ENCODE assay signal across 15 mouse cellular contexts in genomic region chr5:107759121-107759520, GRCm38 (mm10). TPM values are rescaled to one million over a fixed set of nuclear protein-coding genes. Genes with fewer than 3 reads are reported as not detected.
DNase-seq lines count a peak whose midpoint lies in the region; ATAC-seq lines count a peak whose summit lies in the region.
"Had no signal": no experiment of that assay in that cellular context is flagged by ENCODE, and none has a peak within 500 bp of the region (broad histone marks: within the 10 kb centered on the region; RNA-seq: fewer than 3 reads in every experiment).

No protein-coding gene starts in this region.

- H3K9me3 ChIP-seq in heart, embryonic 13.5 days = no peaks in the 10 kb centered on the region
- H3K9me3 ChIP-seq in liver, embryonic 12.5 days (replicated peaks) = no peaks in the 10 kb centered on the region
- H3K9me3 ChIP-seq in stomach, embryonic 15.5 days = no peaks in the 10 kb centered on the region
- H3K9me3 ChIP-seq: hindbrain, embryonic 10.5 days; limb, embryonic 15.5 days had no signal

- no peak overlapping the region for H3K9ac ChIP-seq in heart, embryonic 13.5 days
- H3K9ac ChIP-seq in liver, embryonic 12.5 days = no peak overlapping the region
- H3K9ac ChIP-seq in stomach, embryonic 15.5 days = no peak overlapping the region
- H3K9ac ChIP-seq: limb, embryonic 15.5 days had no signal

- peak; percentile 66; the same call in 1 of the 2 replicates for ATAC-seq in heart, embryonic 13.5 days (ENCODE audit: extremely low read depth, insufficient number of reproducible peaks, low FRiP score, low TSS enrichment)
- ATAC-seq in liver, embryonic 12.5 days = peak; percentile 95
- ATAC-seq in stomach, embryonic 15.5 days (ENCODE audit: insufficient read depth, low FRiP score, low read depth) = peak; percentile 71; the same call in 1 of the 2 replicates

- H3K4me1 ChIP-seq in heart, embryonic 13.5 days = peaks cover 17% of the 10 kb centered on the region
- H3K4me1 ChIP-seq in liver, embryonic 12.5 days = peaks cover 15% of the 10 kb centered on the region
- H3K4me1 ChIP-seq in stomach, embryonic 15.5 days = no peaks in the 10 kb centered on the region
- H3K4me1 ChIP-seq: hindbrain, embryonic 10.5 days; limb, embryonic 15.5 days had no signal

- no peaks in the 10 kb centered on the region for H3K27me3 ChIP-seq in heart, embryonic 13.5 days (replicated peaks)
- peaks cover 18% of the 10 kb centered on the region for H3K27me3 ChIP-seq in liver, embryonic 12.5 days (replicated peaks)
- no peaks in the 10 kb centered on the region for H3K27me3 ChIP-seq in stomach, embryonic 15.5 days (replicated peaks)
- H3K27me3 ChIP-seq: limb, embryonic 15.5 days had no signal

- 7% methylated on average over 5 of the region's 5 CpGs for WGBS in heart, embryonic 13.5 days
- WGBS in liver, embryonic 12.5 days (ENCODE audit: insufficient replicate concordance) = 5% methylated on average over 5 of the region's 5 CpGs
- 30% methylated on average over 5 of the region's 5 CpGs for WGBS in stomach, embryonic 15.5 days

- peaks cover 26% of the 10 kb centered on the region for H3K36me3 ChIP-seq in heart, embryonic 13.5 days
- H3K36me3 ChIP-seq in liver, embryonic 12.5 days = peaks cover 48% of the 10 kb centered on the region
- H3K36me3 ChIP-seq in stomach, embryonic 15.5 days = peaks cover 2% of the 10 kb centered on the region; the same call in 1 of the 2 replicates

- intact Hi-C loops in heart, postnatal 14 days (cut with DNase I) = no loop called here

- no peak overlapping the region for H3K4me2 ChIP-seq in heart, embryonic 13.5 days
- H3K4me2 ChIP-seq in liver, embryonic 12.5 days = no peak overlapping the region
- H3K4me2 ChIP-seq in stomach, embryonic 15.5 days = no peak overlapping the region
- H3K4me2 ChIP-seq: limb, embryonic 15.5 days had no signal

- DNase-seq in heart, postnatal 14 days = no peak
- peak; percentile 19 for DNase-seq in embryo, embryonic 10.5 days (ENCODE audit: low spot score)
- DNase-seq in urinary bladder, postnatal 10 days (ENCODE audit: low spot score) = no peak
- DNase-seq in frontal cortex, adult 2 months (ENCODE audit: extremely low spot score in 1 of 2, low spot score in 1 of 2) = no peak
- no peak for DNase-seq in kidney, postnatal 14 days
- DNase-seq: cerebellum, postnatal 10 days; gastrocnemius, adult 2 months; kidney, adult 8-10 months; retina, postnatal 1 day had no signal

- H3K27ac ChIP-seq in heart, embryonic 13.5 days (replicated peaks) = peak overlapping the region; percentile 10; the same call in 1 of the 2 replicates
- H3K27ac ChIP-seq in liver, embryonic 12.5 days = no peak overlapping the region
- H3K27ac ChIP-seq in stomach, embryonic 15.5 days = no peak overlapping the region
- H3K27ac ChIP-seq: gastrocnemius, adult 2 months; hindbrain, embryonic 10.5 days; limb, embryonic 15.5 days had no signal

- no peak overlapping the region for H3K4me3 ChIP-seq in heart, embryonic 13.5 days
- no peak overlapping the region for H3K4me3 ChIP-seq in liver, embryonic 12.5 days
- H3K4me3 ChIP-seq in stomach, embryonic 15.5 days (replicated peaks) = no peak overlapping the region
- H3K4me3 ChIP-seq: gastrocnemius, adult 2 months; hindbrain, embryonic 10.5 days; limb, embryonic 15.5 days had no signal

RNA-seq across cellular contexts. Expression of gene Gfi1, which starts 33.3 kb away (rescaled TPM):
- polyA plus RNA-seq in heart, embryonic 13.5 days (2015; fragmentation: Nextera tagmentation; extraction: Ambion mirVana) = not detected in 2 replicates
- total RNA-seq in heart, postnatal 14 days (2021) = 1 to 10 TPM in 1 of 2 experiments, under 1 TPM in 1; 0.29 to 1.5 TPM
- polyA plus RNA-seq in liver, embryonic 12.5 days (2016; fragmentation: Nextera tagmentation; extraction: Ambion mirVana) = 0.74 and 1.0 TPM in 2 replicates
- 1.6 and 2.5 TPM in 2 replicates for polyA plus RNA-seq in stomach, embryonic 15.5 days (2015; fragmentation: Nextera tagmentation; extraction: Ambion mirVana)
- polyA plus RNA-seq in frontal cortex, adult 2 months (2012; rRNA removed) = 0.10 TPM in 1 of 2 replicates, not detected in the other
- total RNA-seq: gastrocnemius, adult 2 months; layer of hippocampus, postnatal 10 days had no signal
